Mouse (Mus musculus) left cerebral cortex, postnatal 25 days (tissue): ENCODE results near the gene Ttc28. TPM values are rescaled to one million over a fixed set of nuclear protein-coding genes. Genes with fewer than 3 reads are reported as not detected.

Experiments
- DNase-seq, 2 experiments: peaks; one replicate each; pipeline ENCODE4 v3.0.0; 2022; ENCODE audit warnings: low spot score in 2 of 2, mixed read lengths in 1 of 2
- intact Hi-C: fragments of 180-260 bp; cut with DNase I; formaldehyde crosslinking; loops from one replicate; pipeline ENCODE4 v1.15.1; 2025
- total RNA-seq, 2 experiments: library from RNA; stranded (reverse); gene quantifications; 2 replicates each; pipeline ENCODE4 v1.2.3; 2021

Ttc28 gene
- total RNA-seq, 2 experiments from 2014 or later, result 11.6 to 13.2 TPM

DNA sequence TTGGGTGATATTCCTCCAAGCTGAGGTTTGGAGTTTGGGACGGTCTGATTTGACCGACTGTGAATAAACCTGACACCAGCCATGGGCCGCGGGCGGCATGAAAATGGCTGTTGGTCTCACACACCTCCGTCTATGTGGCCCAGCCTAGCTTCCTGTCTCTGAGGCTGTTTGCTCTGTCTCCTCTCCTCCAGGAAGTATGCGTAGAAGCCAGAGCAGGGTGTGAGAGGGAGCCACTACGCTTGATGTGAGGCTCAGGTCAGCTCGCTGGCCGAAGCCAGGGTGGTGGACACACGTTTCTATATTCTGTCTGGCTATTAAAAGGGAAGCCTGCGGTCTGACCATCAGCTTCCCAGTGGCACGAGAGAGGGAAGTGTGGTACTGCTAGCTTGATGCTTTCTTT is 296.8 kb downstream of the Ttc28 start:
- no peak for DNase-seq
- intact Hi-C loops, result no loop called here

DNA sequence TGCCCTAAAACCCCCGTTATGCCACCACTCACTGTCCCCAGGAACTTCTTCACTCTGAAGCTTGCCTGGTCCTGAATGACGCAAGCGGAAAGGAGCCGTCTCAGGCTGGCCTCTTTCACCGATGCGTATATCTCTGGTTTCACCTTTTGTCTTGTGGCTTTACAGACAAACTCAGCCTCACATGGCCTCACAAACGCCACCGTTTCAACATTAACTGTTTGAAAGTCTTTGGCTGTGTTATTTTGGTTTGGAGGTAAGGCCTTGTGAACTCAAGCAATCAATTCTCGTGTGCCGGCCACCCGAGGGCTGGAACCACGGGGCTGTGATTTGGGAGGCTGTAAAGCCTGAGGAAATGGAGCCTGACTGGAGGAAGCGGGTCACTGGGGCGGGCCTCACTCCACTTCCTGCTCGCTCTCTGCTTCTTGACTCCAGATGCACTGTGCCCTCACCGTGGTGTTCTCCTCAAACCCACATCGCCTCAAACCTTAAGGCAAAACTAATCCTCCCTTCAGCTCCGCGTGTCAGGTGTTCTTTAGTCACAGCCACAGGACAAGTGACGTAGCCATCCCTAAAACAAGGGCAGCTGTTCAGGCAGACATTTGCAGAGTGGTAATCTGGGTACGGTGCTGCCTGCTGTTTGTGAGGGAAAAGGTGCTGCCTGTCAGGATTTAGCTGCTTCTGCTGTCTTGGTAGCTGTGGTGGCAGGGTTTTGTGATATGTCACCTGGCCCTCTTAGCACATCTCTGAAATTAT is 298.9 kb downstream of the Ttc28 start:
- intact Hi-C loops, result no loop called here
- DNase-seq, result no peak

DNA sequence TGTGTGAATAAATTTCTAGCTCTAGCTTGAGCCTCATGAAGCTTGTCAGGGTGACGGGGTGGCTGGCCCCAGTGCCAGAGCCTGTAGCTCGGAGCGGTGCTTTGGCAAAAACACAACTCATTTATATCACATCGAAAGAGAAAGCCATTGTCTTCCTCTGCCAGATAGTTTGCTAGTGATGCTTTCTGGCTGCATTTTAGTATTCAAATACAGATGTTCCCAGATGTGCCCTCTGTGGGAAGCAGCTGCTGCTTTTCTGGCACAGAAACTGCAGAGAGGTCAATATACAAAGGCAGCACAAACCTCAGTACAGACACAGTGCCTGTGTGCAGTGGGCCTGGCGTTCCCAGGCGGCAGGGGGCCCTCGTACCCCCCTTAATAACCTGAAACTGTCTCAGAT is 300.0 kb downstream of the Ttc28 start:
- intact Hi-C loops, result no loop called here
- DNase-seq, result no peak

DNA sequence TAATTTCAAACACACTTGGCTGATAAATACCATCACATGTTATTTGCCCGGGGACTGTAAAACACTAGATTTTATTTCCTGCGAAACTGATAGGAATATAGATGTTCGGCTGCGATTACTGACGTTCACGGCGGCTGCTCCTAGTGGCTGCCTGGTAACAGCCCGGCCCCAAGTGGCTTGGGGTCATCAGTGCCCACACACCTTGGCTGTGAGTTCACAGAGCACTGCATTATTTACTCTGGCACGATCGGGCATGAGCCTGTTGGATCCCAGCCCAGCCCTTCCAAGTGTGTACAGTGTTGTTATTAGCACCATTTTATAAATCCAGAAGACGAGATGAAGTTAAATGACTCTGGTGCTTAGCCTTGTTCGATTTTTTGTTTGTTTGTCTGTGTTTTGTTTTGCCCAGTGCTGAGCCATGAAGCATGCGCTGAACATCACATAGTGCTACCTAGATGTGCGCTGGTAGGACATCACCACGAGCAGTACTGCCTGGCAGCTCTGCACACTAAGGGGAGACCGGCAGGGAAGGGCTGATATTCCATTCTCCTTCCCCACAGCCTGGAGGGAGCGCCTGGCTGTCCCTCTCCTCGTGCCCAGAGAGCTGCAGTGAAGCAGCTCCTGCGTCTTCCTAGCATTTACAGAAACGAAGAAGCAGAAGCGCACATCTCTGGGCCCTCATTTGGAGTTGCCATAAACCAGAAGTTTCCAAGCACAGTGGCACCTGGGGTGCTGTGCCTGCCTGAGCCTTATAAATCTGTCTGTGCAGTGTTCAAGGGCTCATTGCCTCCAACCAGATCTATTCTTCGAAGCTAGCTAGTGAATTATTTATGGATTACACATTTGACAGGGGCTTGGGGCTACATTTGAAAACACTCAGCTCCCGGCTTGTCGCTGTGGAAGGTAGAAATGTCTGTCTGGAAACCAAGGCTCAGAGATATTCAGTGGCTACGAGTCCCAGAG is 300.8 kb downstream of the Ttc28 start:
- no peak for DNase-seq
- intact Hi-C loops, result no loop called here

DNA sequence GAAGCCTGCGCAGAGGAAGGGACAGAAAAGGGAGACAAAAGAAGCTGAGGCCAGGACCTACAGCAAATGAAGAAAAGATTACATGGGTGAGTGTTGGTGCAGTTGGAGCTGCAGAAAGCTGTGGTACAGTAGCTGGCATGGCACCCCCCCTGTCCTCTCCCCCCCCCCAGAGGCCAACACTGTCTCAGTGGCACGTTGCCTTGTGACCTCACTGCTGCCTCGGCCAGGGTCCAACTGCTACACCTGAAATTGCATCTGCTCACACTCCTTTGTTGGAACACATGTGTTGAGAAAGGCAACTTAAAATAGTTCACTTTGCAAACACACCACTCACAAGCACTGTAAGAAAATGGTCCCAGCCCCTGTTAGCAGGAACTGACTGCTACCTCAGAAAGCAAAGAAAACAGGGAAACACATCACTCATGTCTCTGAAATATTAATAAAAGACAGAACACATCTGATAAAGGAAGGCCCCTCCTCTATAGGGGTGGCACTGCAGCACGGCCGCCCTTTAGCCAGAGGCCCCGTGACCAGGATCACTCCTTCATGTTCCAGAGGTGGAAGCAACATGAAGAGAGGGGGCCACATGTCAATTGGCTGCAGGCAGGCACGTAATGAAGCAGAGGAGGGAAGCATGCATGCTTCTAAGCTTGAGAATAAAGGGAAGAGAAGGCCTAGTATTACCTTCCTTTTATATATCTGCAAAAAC is 301.8 kb downstream of the Ttc28 start:
- intact Hi-C loops, result no loop called here
- no peak for DNase-seq

DNA sequence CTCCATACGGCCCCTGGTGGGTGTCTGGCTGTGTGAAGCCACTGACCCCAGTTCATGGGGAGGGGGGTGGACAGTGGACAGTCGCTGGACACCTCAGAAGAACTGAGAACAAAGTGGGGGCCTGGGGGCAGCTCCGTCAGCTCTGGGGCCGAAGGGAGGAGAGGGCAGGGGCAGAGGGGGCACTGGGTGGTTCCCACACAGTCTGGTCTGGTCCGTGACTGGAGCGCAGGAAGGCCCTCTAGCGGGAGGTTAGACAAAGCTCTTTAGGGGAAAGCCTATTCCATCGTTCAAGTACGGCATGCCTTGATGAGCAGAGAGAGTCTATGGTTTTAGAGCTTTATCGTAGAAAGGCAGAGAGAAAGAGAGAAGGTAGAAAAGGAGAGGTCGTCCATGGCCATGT is 307.0 kb downstream of the Ttc28 start:
- no peak for DNase-seq
- intact Hi-C loops, result no loop called here

DNA sequence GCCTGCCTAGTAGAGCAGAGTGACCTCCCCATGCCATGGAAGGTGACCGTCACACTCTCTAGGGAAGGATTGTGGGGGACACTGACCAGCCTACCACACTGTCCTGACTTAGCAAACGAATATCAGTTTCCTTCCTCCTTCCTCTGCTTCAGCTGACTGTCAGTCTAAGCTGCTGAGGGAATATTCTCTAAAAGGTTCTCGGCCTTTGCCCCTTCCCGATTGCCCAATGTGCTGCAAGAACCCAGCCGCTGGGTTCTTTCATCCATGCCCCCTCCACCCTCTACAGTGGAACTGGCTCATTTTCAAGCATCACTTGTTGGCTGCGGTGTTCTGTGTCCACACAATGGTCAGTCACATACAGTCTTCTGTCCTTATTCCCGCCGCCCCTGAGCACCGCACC is 312.4 kb downstream of the Ttc28 start:
- intact Hi-C loops, result no loop called here
- DNase-seq, result no peak

DNA sequence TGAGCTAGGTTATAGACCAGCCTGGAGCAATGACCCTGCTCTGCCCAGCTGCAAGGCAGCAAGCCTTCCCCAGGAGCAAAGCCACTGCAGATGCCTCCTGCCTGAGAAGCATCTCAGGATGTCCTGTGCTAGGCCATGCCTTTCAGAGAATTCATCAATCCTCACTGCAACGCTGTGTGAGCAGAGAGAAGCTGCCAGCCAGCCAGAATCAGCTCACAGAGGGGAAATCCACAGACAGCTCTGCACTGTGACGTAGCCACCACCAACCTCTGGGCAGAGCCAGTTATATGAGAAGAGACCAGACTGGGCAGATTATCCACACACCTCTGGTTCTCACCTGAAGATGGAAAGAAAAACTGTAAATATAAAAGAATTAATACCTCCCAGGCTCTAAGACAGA is 315.2 kb downstream of the Ttc28 start:
- intact Hi-C loops, result no loop called here
- no peak for DNase-seq

DNA sequence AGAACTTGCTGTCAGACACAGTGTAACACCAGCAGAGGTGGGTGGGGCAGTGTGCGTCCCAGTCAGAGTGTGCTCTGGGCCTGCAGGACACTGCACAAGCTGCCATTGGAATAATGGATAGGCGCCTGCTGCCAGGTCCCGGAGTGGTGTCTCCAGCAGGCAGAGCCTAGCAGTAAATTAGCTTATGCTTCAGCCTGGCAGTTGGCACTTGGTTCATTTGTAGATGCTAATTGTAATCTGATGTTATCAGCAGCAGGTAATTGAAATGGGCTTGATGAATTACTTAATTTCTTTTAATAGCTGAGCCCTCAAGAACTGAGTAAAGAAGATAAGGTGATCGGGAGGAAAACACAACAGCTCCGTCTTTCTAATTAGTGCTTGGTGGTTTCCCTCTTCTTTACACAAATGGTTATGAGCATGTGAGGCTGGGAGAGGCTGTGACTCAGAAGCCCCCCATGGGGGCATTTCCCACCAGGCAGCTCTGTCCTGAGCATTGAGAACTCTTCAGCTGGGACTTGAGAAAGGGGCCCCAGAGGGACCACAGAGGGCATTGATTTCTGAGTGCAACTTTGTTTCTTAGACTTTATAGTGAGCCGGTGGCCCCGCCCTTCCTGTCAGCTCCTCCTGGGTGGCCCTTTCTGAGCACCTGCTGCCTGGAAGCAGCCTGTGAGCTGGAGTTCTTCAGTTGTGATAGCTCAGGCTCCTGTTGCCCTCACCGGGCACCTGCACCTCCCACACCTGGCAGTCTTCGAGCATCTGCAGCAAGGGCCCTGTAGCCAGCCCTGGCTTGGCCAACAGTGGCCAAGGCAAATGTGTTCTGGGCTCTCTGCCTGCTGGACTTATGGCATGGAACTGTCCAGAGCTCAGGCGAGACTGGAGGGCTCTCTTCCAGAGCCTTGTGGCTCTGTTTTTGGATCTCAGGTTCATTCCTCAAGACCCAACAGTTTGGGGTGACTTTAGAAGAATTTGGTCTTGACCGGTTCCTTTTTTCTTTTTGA is 316.2 kb downstream of the Ttc28 start:
- DNase-seq, result no peak
- intact Hi-C loops, result no loop called here

DNA sequence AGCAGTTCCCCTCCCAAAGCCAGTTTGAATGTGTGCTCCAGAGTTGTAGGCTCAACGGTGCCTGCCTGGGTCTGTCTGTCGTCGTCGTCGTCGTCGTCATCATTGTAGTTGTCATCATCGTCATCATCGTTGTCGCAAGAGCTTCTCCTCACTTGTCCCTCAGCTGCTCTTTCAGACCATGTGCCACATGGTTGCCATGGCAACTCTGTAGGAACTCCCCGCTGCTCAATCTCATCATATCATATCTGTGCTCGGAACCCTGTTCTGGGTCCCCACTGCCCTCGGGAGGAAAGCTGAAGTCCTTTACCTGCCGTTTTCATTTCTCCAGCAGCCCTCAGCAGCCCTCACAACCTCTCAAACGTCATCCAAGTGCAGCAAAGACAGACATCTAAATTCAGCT is 318.1 kb downstream of the Ttc28 start:
- intact Hi-C loops, result no loop called here
- DNase-seq, result no peak

DNA sequence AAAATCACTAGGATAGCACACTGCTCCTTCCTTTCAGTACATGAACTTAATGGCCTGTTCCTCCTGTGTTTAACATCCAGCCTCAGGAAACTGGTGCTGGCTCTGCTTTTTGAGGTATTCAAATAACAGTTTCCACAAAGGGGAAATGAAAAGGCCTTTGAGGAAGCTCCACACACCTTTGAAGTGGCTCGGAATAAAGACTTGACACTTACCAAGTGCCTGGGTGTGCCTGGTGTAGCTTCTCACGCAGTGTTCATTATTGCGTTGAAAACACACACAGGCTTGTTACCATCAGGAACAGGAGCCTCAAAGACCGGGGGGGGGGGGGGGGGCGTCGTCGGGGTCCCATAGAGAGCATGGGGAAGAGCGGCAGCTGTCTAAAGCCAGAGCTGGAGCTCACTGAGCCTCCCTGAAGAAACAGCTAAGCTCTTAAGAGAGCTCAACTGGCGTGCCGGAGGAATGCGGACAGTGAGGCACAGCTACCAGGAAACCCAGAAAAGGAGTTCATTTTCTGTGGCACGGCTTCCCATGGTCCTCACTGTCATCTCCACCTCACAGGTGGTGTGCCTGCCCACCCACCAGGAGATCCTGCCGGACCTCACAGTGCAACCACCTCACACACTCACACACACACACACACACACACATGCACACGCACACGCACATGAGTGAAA is 320.7 kb downstream of the Ttc28 start:
- intact Hi-C loops, result no loop called here
- DNase-seq, result no peak

DNA sequence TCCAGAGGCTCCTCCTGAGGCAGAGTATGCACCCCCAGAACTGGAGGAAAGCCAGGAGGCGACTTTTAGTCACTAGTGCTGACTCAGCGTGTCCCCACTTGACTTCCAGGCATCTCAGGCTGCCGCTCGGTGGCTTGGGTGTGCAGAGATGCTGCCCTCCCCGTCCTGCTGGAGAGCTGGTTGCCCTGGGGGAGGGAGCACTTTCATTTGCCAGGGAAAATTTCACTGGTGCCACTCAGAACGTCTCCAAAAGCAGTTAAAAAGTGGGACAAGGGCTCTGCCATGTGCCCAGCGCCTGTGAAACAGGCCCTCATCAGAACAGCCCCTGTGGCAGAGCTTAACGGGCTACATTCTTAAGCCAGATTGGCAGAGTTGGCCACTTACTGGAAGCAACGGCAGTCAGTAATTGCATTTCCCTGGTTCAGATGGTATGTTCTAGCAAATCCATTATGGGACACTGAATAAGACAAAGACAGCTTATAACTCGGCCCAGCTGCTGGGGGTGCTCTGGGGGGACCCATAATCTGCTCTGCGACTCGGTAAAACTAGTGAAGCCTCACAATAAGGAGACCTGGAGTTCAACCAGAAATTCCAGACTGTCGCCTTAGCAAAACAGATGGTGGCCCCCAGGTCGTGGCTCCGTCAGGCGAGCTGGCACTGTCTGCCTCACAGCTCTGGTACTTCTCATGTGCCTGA is 321.5 kb downstream of the Ttc28 start:
- intact Hi-C loops, result no loop called here
- DNase-seq, result peak in 1 of 2 experiments; percentile 79

DNA sequence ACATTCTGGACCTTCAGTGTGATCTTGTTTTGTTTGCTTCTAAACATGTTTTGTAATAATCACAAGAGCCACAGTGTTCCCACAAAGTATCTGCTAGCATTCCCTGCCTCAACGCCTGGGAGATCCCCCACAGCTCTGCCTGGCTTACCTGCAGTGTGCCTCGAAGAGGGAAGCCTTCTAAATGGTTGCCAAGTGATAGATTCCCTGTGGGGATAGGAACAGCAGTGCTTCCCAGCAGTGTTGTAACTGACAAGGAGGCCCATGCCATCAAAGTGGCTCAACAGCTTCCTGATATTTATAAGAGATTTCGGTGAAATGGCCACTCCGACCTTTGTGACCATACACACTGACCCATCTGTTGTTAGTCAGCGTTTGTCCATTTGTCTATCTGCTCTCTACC is 324.6 kb downstream of the Ttc28 start:
- intact Hi-C loops, result no loop called here
- DNase-seq, result no peak

DNA sequence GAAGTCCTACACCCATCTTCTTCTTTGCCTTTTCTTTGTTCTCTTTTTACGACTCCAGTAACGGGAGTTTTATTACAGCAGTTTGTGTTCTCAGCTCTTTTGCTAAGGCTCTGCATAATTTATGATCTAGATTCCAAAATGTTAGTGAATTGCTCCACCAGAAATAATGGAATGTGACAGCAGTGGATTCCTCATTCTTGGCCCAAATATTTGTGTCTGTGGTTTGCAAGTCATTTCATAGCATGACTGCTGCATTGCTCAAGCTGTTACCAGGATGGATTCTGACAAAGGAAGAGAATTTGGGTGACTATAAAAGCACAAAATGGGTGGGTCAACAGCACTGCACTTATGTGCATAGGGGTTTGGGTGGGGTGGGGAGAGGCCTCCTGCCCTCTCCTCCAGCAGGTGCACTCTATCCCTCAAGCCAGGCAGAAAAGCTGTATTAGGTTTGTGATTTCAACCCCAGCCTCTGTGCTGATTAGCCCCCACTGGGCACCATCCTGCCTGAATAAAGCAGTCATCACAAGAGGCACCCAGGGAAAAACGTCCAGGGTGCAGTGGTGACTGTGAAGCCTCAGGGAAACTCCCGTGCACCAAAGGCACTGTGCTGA is 325.5 kb downstream of the Ttc28 start:
- DNase-seq, result no peak

DNA sequence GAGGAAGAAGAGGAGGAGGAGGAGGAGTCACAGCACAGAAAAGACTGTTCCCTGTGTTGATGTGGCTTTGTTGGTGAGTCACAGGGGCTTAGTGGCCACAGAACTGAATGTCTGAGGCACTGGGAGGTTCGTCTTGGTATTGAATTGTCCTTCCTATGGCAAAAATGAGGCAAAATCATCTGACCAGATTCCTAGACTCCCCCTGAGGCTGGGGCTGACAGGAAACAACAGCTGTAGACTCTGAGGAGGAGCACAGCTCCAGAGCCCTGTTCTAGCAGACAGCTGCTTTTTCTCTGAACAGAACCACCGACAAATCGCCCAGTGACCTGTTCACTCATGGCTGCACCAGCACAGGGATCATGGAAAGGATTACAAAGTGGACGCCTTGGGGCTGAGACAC is 326.2 kb downstream of the Ttc28 start:
- no peak for DNase-seq
- intact Hi-C loops, result no loop called here

More for the DNA sequence above, 325.5 kb downstream of the Ttc28 start:
- intact Hi-C loops, result no loop called here

DNA sequence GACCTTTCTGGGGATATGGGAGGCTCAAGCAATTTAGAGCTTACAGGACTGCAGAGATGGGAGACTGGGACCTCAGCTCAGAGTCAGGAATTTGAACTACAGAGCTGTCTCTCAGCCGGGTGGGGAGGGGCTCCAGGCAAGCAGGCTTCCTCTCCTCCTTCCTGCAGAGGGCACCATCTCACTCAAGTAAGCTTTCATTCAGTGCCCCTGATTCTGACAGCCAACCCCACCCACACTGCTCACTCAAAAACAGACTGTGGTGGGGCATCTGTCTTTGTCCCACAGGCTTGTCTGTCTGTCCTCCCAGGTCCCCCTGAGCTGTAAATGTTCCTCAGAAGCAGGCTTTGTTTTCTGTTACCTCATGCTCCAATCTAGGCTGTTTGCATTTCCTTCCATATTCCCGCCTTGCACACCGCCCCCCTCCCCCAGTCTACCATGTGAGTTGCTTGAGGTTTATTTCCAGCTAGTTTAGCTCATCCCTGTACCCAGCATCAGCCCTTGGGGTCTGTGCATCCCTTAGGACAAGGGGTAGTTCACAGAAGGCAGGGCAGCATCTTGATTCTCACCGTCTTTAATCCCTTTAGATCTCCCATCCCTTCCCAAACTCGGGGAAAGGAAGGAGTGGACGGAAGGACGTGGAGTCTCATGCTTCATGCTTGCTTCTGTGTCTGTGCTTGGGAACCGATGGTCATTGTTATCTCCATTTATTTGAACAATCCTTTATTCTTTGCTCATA is 328.5 kb downstream of the Ttc28 start:
- peak; percentile 28 to 54 for DNase-seq
- intact Hi-C loops, result loop anchor here (2.0 kb wide), 2 partner anchors 49 to 225 kb away; no protein-coding TSS in a partner anchor

DNA sequence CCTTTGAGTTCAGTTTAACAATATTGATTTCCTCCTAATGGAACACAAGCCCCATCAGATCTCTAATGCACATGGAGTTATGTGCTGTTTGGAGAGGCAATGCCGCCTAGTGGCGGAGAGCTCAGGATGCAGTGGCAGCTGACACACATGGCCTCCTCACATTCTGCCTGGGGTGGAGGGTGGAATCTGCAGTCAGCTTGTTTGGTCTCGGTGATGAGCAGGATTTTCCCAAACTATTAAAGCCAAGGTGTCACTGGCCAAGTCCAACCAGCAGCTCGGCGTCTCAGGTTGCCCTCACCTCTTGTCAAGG is 329.0 kb downstream of the Ttc28 start:
- intact Hi-C loops, result loop anchor here (2.0 kb wide), 2 partner anchors 48 to 226 kb away; no protein-coding TSS in a partner anchor
- peak; percentile 60 to 69 for DNase-seq
